10 mouse cellular contexts compared by ENCODE assay signal in genomic region chr19:32344738-32345121, GRCm38 (mm10). TPM values are rescaled to one million over a fixed set of nuclear protein-coding genes. Genes with fewer than 3 reads are reported as not detected.
A peak's percentile ranks its signal among the peaks of the same experiment; 100 is the strongest.
DNase-seq lines count a peak whose midpoint lies in the region; ATAC-seq and TF ChIP-seq lines count a peak whose summit lies in the region.
"Had no signal": no experiment of that assay in that cellular context is flagged by ENCODE, and none has a peak within 500 bp of the region (broad histone marks: within the 10 kb centered on the region; RNA-seq: fewer than 3 reads in every experiment).

No protein-coding gene starts in this region.

- no peak overlapping the region for H3K9ac ChIP-seq in intestine, embryonic 15.5 days
- H3K9ac ChIP-seq in midbrain, embryonic 12.5 days (replicated peaks): no peak overlapping the region
- H3K9ac ChIP-seq in lung, postnatal 0 days (replicated peaks; ENCODE audit: low read depth): no peak overlapping the region
- H3K9ac ChIP-seq: embryonic facial prominence, embryonic 12.5 days had no signal

- 29% methylated on average over 4 of the region's 4 CpGs for WGBS in intestine, embryonic 15.5 days
- WGBS in midbrain, embryonic 12.5 days: 19% methylated on average over 4 of the region's 4 CpGs
- 40% methylated on average over 4 of the region's 4 CpGs for WGBS in lung, postnatal 0 days

- no peak for TF ChIP-seq POLR2A in brain, embryonic 14.5 days (IDR thresholded peaks at IDR 0.05; ENCODE audit: borderline replicate concordance, extremely low read depth, insufficient read depth, insufficient read length, poor library complexity, severe bottlenecking)

- no peaks in the 10 kb centered on the region for H3K27me3 ChIP-seq in intestine, embryonic 15.5 days (replicated peaks)
- no peaks in the 10 kb centered on the region for H3K27me3 ChIP-seq in midbrain, embryonic 12.5 days
- H3K27me3 ChIP-seq in lung, postnatal 0 days (replicated peaks; ENCODE audit: insufficient read depth, low read length): no peaks in the 10 kb centered on the region
- H3K27me3 ChIP-seq: embryonic facial prominence, embryonic 12.5 days; megakaryocyte, embryonic 14.5 days had no signal

- H3K36me3 ChIP-seq in intestine, embryonic 15.5 days: no peaks in the 10 kb centered on the region
- H3K36me3 ChIP-seq in midbrain, embryonic 12.5 days: no peaks in the 10 kb centered on the region
- H3K36me3 ChIP-seq in lung, postnatal 0 days (ENCODE audit: insufficient read depth, low read length): no peaks in the 10 kb centered on the region

- H3K4me1 ChIP-seq in intestine, embryonic 15.5 days (replicated peaks): peaks cover 42% of the 10 kb centered on the region; the same call in 1 of the 2 replicates
- H3K4me1 ChIP-seq in midbrain, embryonic 12.5 days: peaks cover 30% of the 10 kb centered on the region
- H3K4me1 ChIP-seq in lung, postnatal 0 days (ENCODE audit: insufficient read depth, low read depth, low read length): peaks cover 29% of the 10 kb centered on the region; the same call in 1 of the 2 replicates

- peak overlapping the region; percentile 45 for H3K4me2 ChIP-seq in intestine, embryonic 15.5 days (replicated peaks)
- peak overlapping the region; percentile 43 for H3K4me2 ChIP-seq in midbrain, embryonic 12.5 days (replicated peaks)
- H3K4me2 ChIP-seq in lung, postnatal 0 days (replicated peaks; ENCODE audit: low read depth, low read length): no peak overlapping the region

- no peak for TF ChIP-seq EP300 in lung, postnatal 0 days (IDR thresholded peaks at IDR 0.05)

- no peak for TF ChIP-seq CTCF in brain, embryonic 14.5 days (IDR thresholded peaks at IDR 0.05; ENCODE audit: borderline replicate concordance, extremely low read depth, insufficient read depth, insufficient read length)
- no peak for TF ChIP-seq CTCF in lung, postnatal 0 days (IDR thresholded peaks at IDR 0.05)

- no peak overlapping the region for H3K4me3 ChIP-seq in intestine, embryonic 15.5 days (replicated peaks)
- peak overlapping the region; percentile 18; the same call in 1 of the 2 replicates for H3K4me3 ChIP-seq in midbrain, embryonic 12.5 days
- H3K4me3 ChIP-seq in lung, postnatal 0 days (ENCODE audit: low read depth, low read length): no peak overlapping the region
- H3K4me3 ChIP-seq: embryonic facial prominence, embryonic 12.5 days; megakaryocyte, embryonic 14.5 days had no signal

- peak; percentile 46 for DNase-seq in embryo, embryonic 9.5 days (ENCODE audit: extremely low spot score)
- no peak for DNase-seq in embryo, embryonic 11 days
- DNase-seq in brain, embryonic 14.5 days (ENCODE audit: low read depth): peak; percentile 50
- DNase-seq in adipocyte (ENCODE audit: low spot score) (no peak), MN1 (ENCODE audit: low spot score) (no peak)
- DNase-seq in lung, postnatal 0 days (ENCODE audit: low spot score): no peak

- 0 out of 2 replicates have a peak overlapping the region, but pooled peaks have one; percentile 59 for H3K27ac ChIP-seq in intestine, embryonic 15.5 days
- no peak overlapping the region for H3K27ac ChIP-seq in midbrain, embryonic 12.5 days (replicated peaks)
- H3K27ac ChIP-seq in lung, postnatal 0 days (ENCODE audit: low read length): no peak overlapping the region
- H3K27ac ChIP-seq: embryonic facial prominence, embryonic 12.5 days had no signal

- no peaks in the 10 kb centered on the region for H3K9me3 ChIP-seq in intestine, embryonic 15.5 days
- no peaks in the 10 kb centered on the region for H3K9me3 ChIP-seq in midbrain, embryonic 12.5 days
- no peaks in the 10 kb centered on the region for H3K9me3 ChIP-seq in lung, postnatal 0 days (ENCODE audit: low read length)
- H3K9me3 ChIP-seq: embryonic facial prominence, embryonic 12.5 days; megakaryocyte, embryonic 14.5 days had no signal

- ATAC-seq in intestine, embryonic 15.5 days: peak; percentile 57; the same call in 1 of the 2 replicates
- ATAC-seq in midbrain, embryonic 12.5 days (ENCODE audit: low FRiP score, low read depth): peak; percentile 47; the same call in 1 of the 2 replicates
- ATAC-seq in lung, postnatal 0 days: no peak

RNA-seq across cellular contexts. Expression of gene Sgms1, which starts 44.8 kb away (rescaled TPM):
- polyA plus RNA-seq in brain, embryonic 14.5 days (2012; rRNA removed): 8.6 and 13.6 TPM in 2 replicates
- 35.3 and 37.1 TPM in 2 replicates for polyA plus RNA-seq in intestine, embryonic 15.5 days (2015; fragmentation: Nextera tagmentation; extraction: Ambion mirVana)
- 13.4 and 15.1 TPM in 2 replicates for polyA plus RNA-seq in midbrain, embryonic 12.5 days (2016; fragmentation: Nextera tagmentation; extraction: Ambion mirVana)
- 59.3 and 74.9 TPM in 2 replicates for polyA plus RNA-seq in lung, postnatal 0 days (2015; fragmentation: Nextera tagmentation; extraction: Ambion mirVana)

Comparison
In these comparisons a context has a peak if more than half of its experiments do, and no peak if none do; other contexts are left out.
1. DNase-seq: peak in embryo, embryonic 9.5 days (single experiment) and brain, embryonic 14.5 days (single experiment); none in embryo, embryonic 11 days (single experiment), adipocyte (single experiment), lung, postnatal 0 days (single experiment) and MN1 (single experiment).